Mouse (Mus musculus) neural tube, embryonic 15.5 days (tissue): ENCODE results near the gene Them4. TPM values are rescaled to one million over a fixed set of nuclear protein-coding genes. Genes with fewer than 3 reads are reported as not detected.

Experiments used
- polyA plus RNA-seq: library from polyadenylated mRNA; unstranded; fragments of >200 nt; fragmentation: Nextera tagmentation; extraction: Ambion mirVana; gene quantifications from 2 replicates; pipeline ENCODE4 v1.2.1, GENCODE M21; 2015

The Them4 gene
- polyA plus RNA-seq, 1 experiment from 2014 or later: 63.1 TPM

Other genes with a start within 250 kb of the Them4 start
- not detected in 2 replicates for gene Gm10697, start 237.4 kb upstream of the Them4 start, polyA plus RNA-seq
- gene Gm10696, start 131.9 kb upstream of the Them4 start, polyA plus RNA-seq: not detected in 2 replicates
- not detected in 2 replicates for gene Gm5286, start 113.4 kb upstream of the Them4 start, polyA plus RNA-seq
- gene Gm4778, start 46.1 kb upstream of the Them4 start, polyA plus RNA-seq: not detected in 2 replicates
- 0.60 and 0.77 TPM in 2 replicates for gene Them5, start 32.0 kb downstream of the Them4 start, polyA plus RNA-seq
- gene C2cd4d, start 52.3 kb downstream of the Them4 start, polyA plus RNA-seq: 2.1 and 2.9 TPM in 2 replicates
- gene Rorc, start 62.7 kb downstream of the Them4 start, polyA plus RNA-seq: 0.31 and 1.9 TPM in 2 replicates
- 2.4 and 2.5 TPM in 2 replicates for gene Lingo4, start 88.4 kb downstream of the Them4 start, polyA plus RNA-seq
- gene Tdrkh, start 103.2 kb downstream of the Them4 start, polyA plus RNA-seq: 39.2 and 43.5 TPM in 2 replicates
- gene Mrpl9, start 133.2 kb downstream of the Them4 start, polyA plus RNA-seq: 61.8 and 63.3 TPM in 2 replicates
- gene Oaz3, start 133.8 kb downstream of the Them4 start, polyA plus RNA-seq: 0.78 and 0.97 TPM in 2 replicates
- gene Celf3, start 168.2 kb downstream of the Them4 start, polyA plus RNA-seq: 157 and 210 TPM in 2 replicates
- gene Riiad1, start 170.3 kb downstream of the Them4 start, polyA plus RNA-seq: 14.1 and 16.1 TPM in 2 replicates